Mouse (Mus musculus): ENCODE measurements at regions not wholly inside any gene's neighbourhood (a gene's known extent, or its start where the extent isn't known, plus 50 kb on each side); places are given as distances from the start of the nearest gene placed in this dataset.
A peak's percentile ranks its signal among the peaks of the same experiment; 100 is the strongest.

DNA sequence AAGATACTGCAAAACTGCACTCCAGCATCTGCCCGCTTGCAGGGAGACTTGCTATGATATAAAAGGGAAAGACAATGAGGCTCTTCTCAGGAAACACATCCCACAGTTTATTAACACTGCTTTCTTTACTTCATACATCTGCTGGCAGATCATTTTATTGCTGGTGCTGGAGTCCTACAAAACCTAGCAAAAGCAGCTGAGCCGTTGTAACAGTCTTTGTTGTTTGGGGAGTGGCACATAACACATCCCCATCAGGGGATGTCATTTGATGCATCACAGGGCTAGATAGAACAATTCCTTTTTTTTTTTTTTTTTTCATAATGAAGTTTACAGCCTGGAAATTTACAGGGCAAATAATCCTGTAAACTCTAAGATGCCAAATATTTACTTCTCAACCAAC lies 742.2 kb downstream of the Epha4 start:
- no peak for DNase-seq

DNA sequence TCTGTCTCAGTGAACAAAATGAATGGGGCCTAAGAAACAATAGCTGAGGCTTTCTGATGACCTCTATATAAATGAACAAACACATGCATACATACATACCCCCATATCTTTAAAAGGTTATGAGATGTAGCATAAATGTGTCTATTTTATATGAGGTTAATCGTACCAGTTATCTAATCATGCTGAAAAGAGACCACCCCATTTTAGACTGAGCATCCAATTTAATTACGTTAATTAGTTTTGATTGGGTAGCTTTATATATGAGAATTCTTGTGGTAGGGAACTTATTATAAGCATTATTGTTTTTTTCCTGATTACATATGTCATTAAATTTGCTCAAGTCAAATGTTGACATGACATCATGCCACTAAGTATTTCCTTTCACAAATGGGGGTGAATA lies 728.0 kb downstream of the Epha4 start:
- DNase-seq, result no peak

DNA sequence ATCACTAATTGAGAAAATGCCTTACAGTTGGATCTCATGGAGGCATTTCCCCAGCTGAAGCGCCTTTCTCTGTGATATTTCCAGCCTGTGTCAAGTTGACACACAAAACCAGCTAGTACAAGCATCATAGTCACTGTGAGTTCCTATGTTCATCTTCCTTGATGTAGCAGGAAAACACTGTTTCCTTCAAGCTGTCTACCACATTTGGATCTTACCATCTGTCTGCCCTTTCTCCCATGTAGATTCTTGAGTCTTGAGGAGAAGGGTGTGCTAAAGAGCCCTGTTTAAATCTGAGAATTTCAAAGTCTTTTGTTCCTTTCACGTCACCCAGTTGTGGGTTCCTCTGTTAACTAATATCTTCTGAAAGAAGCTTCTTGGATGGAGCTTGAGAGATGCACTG lies 721.5 kb downstream of the Epha4 start:
- no peak for DNase-seq

GRCm38 (mm10) chr1:76819906-76820305 lies 695.0 kb downstream of the Epha4 start:
- no peak for DNase-seq

DNA sequence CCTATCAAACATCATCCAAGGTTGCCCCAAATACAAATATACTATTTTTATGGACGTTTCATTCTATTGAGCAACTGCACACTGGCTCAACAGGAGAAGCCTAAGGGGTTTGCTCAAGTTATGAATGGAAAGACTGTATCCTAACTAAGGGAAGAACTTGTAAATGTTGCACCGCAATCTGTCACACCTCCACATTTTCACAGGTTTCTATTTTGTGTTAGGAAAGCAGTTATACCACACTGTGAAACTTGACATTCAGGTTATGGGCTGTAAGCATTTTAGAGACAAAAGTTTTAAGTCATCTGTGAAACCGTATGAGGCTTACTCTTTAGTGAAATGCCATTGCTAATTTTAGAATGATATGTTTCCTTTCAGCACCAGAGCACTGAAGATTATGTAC lies 693.3 kb downstream of the Epha4 start:
- DNase-seq, result no peak

DNA sequence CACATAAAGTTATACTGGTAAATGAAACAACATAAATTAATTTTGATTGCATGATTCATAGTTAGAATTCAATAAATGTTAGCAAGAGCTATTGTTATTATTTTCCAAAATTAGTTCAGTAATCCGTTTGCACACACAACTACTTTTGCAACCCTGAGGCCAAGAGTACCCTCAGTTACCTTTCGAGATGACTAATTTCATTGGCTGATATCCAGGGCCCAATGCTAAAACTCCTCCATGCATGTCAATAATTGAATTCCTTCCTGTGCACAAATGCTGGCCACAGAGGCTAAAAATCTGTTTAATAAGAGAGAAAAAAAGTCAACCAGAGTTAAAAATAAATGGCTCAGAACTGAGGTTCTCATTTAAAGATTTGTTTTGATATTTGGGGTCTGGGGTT lies 685.2 kb downstream of the Epha4 start:
- DNase-seq, result no peak

DNA sequence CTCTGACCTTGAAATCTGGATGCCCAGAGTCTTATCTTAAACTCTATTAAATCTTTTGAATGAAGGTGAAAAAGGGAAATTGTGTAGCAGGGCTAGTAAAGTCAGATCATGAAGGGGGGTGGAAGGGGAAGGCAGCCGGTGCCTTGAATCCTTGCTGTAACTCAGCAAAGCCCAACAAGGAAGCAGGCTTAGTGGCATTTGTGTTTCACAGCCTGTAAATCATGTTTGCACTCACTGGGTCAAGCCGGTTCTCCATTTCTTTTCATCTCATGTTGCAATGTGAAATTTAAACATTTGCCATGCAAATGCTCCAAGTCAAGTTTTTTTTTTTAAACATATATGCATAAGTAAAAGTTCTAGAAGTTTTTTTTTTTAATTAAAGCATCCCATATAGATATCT lies 682.6 kb downstream of the Epha4 start:
- no peak for DNase-seq

- DNase-seq, result no peak
These were observed 679.7 kb downstream of the Epha4 start for GRCm38 (mm10) chr1:76835028-76835683.

GRCm38 (mm10) chr1:76849346-76849745 lies 665.5 kb downstream of the Epha4 start:
- DNase-seq, result no peak

DNA sequence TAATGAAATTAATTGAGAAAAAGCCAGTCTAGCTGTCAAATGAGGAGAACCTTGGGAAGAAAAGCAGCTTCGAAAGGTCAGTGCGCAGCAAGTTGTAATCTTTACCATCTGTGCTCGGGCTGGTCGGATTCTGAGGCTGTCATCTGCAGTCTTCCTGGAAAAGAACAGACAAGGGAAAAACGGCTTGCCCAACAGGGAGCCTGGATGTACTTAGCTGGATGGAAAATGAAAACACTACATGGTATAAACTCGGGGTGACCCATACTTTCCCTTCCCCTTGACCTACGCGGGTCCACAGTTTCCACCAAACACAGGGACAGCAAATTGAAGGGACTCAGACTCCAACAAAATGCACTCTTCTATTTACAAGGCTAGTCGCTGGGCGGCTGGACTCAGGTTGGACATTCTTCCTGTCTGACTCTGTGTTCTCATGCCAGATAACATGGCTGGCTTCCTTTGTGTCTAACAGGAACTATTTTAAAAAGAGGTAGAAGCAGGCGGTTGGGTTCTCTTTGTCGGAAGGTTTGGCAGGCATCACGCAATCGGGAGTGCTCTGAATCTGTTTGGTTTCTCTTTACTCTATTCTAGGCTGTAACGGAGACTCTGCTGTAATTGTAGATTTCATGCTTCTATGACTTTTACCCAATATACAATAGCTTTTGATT lies 648.5 kb downstream of the Epha4 start:
- peak; percentile 56 to 70 for DNase-seq

- DNase-seq, result no peak
These were observed 641.7 kb downstream of the Epha4 start for GRCm38 (mm10) chr1:76873207-76873606.

DNA sequence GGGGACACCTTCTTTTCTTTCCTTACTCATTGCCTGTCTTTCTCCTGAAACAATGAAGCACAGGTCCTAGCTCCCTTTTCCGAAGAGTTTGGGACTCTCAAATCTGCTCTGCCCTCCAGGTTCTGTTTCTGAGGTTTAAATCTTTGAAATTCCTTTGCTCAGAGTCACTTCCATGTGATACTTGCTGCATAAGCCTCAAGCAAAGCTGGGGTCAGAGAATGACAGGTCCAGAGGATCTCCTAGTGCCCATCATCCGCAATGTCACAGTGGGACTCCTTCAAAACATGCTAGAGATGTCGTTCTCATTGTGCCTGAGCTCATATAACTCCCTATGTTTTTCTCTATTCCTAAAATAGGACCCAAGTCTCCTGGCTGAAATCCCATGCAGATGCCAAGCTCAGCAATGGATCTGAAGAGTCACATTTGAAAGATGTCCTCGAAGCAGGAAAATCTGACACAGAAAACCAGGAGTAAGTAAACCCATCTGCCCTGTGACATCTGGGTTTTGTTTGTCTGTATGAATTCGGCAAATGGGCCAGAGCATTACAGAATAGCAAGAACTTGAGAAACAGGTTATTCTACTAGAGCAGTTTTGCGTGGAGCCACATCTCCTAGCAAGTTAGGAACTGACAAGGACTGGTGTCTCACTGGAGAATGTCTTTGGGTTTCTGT lies 634.6 kb downstream of the Epha4 start:
- DNase-seq, result no peak

DNA sequence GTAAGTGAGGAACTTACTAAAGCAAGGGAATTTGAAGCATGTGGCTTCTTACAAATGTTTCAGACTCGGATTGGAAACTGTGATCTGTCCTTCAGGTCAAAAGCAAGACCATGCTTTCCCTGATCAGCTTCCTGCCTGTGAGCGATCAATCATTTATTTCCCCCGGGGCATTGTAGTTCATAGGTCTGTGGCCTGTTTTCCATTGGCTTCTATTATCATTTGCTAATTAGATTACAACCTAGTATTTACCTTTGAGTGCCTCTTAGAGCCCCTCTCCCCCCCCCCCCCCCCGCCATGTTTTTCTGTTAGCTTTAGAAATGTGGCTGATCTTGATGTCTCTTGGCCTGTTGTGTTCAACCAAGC lies 634.1 kb downstream of the Epha4 start:
- no peak for DNase-seq

DNA sequence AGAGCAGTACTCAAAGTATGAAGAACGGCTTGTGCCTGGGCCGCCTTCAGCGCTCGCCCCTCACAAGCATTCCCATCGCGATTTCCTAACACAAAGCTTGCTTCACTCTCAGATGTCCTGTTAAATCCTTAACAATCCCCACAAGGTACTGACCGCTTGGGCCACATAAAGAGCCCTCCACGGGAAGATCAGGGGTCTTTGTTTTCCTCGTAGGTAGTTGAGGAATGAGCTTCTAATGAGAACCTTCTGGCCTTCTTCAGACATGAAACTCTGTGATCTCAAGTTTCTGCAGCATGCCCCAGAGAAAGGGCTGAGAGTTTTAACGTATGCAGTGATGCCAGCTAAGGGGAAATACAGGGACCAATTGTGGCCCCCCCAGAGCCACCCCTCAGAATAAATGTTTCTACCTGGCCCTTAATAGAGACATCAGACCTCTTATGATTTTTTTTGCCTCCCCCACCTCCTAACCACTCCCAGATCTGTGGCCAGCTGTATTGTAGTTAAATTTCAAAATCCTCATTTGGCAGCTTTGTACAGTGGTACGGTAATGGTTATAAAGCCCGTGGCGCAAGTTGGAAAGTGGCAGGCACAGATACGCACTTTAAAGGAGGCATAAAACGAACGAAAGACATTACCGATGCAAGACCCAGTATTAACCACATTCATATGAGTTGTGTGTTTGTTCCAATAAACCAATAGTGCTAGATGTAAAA lies 618.6 kb downstream of the Epha4 start:
- DNase-seq, result no peak

- no peak for DNase-seq
These were observed 617.5 kb downstream of the Epha4 start for GRCm38 (mm10) chr1:76897431-76897830.

DNA sequence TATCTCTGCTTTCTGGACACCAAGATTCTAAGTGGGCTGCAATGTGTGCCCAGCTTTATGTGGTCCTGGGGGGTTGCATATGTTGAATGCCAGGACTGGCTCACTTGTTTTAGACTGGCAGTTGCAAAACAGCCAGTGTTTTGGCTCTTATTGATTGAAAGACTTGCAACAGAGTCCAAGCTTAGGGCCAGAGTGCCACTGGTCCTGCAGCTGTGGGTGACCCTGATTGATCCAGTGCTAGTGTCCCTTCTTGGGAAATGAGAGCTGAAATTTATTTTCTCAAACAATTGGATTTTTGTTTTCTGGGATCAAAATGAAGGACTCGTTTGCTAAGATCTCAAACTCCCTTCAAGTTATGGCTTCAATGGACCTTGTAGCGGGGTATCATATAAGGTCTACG lies 603.4 kb downstream of the Epha4 start:
- DNase-seq, result no peak

GRCm38 (mm10) chr1:76919541-76919940 lies 595.3 kb downstream of the Epha4 start:
- no peak for DNase-seq

DNA sequence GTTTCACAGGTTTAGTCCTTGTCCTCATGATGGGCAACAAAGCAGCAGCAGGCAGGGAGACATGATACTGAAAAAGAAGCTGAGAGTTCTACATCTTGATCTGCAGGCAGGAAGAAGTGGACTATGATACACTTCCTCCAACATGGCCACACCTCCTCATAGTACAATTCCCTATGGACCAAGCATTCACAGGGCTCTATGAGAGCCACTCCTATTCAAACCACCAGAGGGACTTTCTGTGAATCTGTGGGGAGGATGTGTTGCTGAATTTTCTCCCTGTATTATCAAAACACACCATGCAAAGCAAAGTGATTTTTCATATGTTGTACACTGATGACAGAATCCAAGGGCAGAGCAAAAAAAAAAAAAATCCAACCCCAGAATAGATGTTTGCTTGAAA lies 594.3 kb downstream of the Epha4 start:
- no peak for DNase-seq

DNA sequence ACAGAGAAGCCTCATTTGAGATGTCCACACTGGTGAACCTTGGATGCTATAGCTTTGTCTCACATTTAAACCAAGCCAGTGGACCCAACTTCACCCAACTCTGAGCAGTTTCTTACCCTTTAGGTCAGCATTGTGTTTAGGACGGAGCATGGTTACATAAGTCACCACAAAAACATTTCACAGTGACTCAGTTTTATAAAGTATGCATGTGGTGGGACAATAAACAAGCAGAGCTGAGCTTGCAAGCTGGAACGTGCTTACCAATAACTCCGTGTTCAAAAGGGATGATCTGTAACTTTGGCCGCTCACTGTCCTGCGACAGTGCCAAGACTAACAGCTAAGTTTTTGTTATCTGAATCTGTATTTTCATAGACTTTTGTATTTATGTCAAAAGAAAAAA lies 587.8 kb downstream of the Epha4 start:
- no peak for DNase-seq

DNA sequence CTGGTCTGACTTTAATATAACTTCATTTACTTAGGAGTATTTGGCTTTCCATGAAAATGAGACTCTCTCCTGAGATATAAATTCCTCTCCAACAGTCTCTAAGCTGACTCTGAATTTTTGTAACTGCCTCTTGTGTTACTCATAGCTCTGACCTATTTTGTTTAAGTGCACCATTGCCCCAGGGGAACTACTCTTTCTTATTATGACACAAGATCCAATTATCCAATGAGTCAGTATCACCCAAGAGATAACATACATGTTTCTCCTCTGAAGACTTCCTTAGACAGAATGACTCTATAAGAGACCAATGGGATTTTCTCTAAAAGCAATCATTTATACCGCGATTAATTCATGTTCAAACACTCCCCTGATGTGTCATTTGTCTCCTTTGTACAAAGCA lies 586.9 kb downstream of the Epha4 start:
- no peak for DNase-seq

GRCm38 (mm10) chr1:76933460-76933859 lies 581.4 kb downstream of the Epha4 start:
- no peak for DNase-seq

GRCm38 (mm10) chr1:76942730-76943129 lies 572.2 kb downstream of the Epha4 start:
- no peak for DNase-seq

GRCm38 (mm10) chr1:76944046-76944445 lies 570.8 kb downstream of the Epha4 start:
- no peak for DNase-seq

GRCm38 (mm10) chr1:76955031-76955430 lies 559.9 kb downstream of the Epha4 start:
- no peak for DNase-seq
